Mouse (Mus musculus) embryonic facial prominence, embryonic 10.5 days (tissue): Measurements from ENCODE around the gene Nupl1. TPM values are rescaled to one million over a fixed set of nuclear protein-coding genes. Genes with fewer than 3 reads are reported as not detected.
A peak's percentile ranks its signal among the peaks of the same experiment; 100 is the strongest.

Experiments used
- DNase-seq: peaks from one replicate; pipeline ENCODE4 v3.0.0-alpha.2; 2017; ENCODE audit warnings: low spot score
- H3K27ac ChIP-seq: fragments of 300-500 bp; sonication (generic); replicated peaks from 2 replicates; pipeline ENCODE4 v1.5.1; 2016; ENCODE audit warnings: mild to moderate bottlenecking
- H3K27me3 ChIP-seq: fragments of 300-500 bp; sonication (generic); replicated peaks from 2 replicates; pipeline ENCODE4 v1.6.1; 2016; ENCODE audit warnings: low read depth, mild to moderate bottlenecking; ENCODE audit not compliant: poor library complexity, severe bottlenecking
- H3K36me3 ChIP-seq: fragments of 300-500 bp; sonication (generic); replicated peaks from 2 replicates; pipeline ENCODE4 v1.6.1; 2016; ENCODE audit warnings: mild to moderate bottlenecking, moderate library complexity
- H3K4me1 ChIP-seq: fragments of 300-500 bp; sonication (generic); 2 replicates; pipeline ENCODE4 v1.6.1; 2016
- H3K4me3 ChIP-seq: fragments of 300-500 bp; sonication (generic); 2 replicates; pipeline ENCODE4 v1.5.1; 2016; ENCODE audit warnings: mild to moderate bottlenecking, moderate library complexity
- H3K9me3 ChIP-seq: fragments of 300-500 bp; sonication (generic); 2 replicates; pipeline ENCODE4 v1.6.1; 2016; ENCODE audit warnings: mild to moderate bottlenecking
- WGBS: fragments of 180-500 bp; shearing (Covaris S2); methylation state at CpG from one replicate; pipeline ENCODE4 v1.1.7; 2016; 5-methylcytosine and 5-hydroxymethylcytosine counted together
- polyA plus RNA-seq: library from polyadenylated mRNA; unstranded; fragments of >200 nt; fragmentation: Nextera tagmentation; extraction: Ambion mirVana; gene quantifications from 2 replicates; pipeline ENCODE4 v1.2.1, GENCODE M21; 2016

Nupl1 gene
- not detected in 2 replicates for polyA plus RNA-seq

DNA sequence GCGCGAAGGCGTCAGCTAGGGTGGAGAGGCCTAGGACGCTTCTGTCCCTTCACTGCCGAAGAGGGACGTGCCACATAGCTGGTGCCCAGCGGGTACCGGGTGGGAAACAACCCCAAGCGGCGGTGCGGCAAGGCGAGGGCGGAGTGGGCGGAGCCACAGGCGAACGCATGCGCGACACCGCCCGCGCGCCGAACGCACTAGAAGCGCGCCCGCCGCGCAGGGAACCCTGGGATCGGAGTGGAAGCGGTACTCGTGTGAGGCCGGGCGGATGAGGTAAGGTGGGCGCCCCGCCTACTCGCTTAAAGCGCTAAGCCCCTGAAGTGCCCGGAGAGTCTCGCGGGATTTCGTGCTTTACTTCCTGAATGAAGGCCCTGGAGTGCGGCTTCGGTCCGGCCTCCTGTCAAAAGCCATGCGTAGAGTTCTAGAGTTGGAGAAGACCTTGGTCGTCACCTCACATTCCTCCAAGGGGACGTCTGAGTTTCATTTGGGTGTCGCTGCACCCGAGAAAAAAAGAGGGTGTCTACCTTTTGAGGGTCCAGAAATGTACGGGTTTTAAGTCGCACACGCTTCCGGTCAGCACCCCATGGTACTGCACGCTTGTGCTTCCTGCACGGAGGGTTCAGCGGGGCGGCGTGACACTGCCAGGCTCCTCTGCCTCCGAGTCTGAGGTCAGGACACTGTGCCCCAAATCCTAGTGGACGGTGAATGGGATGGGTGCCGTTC, at the start of gene Nupl1, which contains the start of gene Gm49336:
TSS of gene Nupl1 (minus strand) at position 151 of the 723 bp plus-strand sequence.
TSS of gene Gm49336 (minus strand) at position 227 of the 723 bp plus-strand sequence.
- Histone ChIP-seq H3K27me3 (no peaks in the 10 kb centered on the region), H3K36me3 (peaks cover 7% of the 10 kb centered on the region), H3K4me1 (peaks cover 25% of the 10 kb centered on the region), H3K4me3 (peak within 1 kb of the TSS; percentile 94), H3K9me3 (no peaks in the 10 kb centered on the region), H3K27ac (peak within 1 kb of the TSS; percentile 95)
- WGBS: under 1% methylated on average over 62 of the region's 62 CpGs
- peak; percentile 98 for DNase-seq

DNA sequence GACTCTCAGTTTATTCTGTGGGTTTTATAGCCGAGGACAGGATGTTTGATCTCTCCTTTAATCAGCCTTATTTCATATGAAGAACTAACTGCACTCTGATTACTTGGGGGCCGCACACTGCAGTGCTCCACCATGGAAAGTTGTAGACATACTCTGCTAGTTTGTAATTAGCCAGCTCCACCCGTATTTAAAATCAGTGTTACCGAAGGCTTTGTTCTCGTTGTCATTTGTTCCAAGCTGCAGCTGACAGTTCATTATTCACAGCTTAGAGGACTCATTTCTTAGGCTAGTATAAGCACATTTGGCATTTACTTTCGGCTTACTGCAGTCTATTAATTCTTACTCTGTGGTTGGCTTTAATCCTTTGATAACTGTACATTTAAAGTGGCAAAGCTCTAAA, 49.8 kb upstream of the Nupl1 start:
- 84% methylated on average over 6 of the region's 6 CpGs for WGBS
- Histone ChIP-seq H3K9me3 (no peaks in the 10 kb centered on the region), H3K27me3 (no peaks in the 10 kb centered on the region), H3K36me3 (peaks cover 24% of the 10 kb centered on the region), H3K27ac (no peak overlapping the region), H3K4me3 (no peak overlapping the region), H3K4me1 (no peaks in the 10 kb centered on the region)
- no peak for DNase-seq

DNA sequence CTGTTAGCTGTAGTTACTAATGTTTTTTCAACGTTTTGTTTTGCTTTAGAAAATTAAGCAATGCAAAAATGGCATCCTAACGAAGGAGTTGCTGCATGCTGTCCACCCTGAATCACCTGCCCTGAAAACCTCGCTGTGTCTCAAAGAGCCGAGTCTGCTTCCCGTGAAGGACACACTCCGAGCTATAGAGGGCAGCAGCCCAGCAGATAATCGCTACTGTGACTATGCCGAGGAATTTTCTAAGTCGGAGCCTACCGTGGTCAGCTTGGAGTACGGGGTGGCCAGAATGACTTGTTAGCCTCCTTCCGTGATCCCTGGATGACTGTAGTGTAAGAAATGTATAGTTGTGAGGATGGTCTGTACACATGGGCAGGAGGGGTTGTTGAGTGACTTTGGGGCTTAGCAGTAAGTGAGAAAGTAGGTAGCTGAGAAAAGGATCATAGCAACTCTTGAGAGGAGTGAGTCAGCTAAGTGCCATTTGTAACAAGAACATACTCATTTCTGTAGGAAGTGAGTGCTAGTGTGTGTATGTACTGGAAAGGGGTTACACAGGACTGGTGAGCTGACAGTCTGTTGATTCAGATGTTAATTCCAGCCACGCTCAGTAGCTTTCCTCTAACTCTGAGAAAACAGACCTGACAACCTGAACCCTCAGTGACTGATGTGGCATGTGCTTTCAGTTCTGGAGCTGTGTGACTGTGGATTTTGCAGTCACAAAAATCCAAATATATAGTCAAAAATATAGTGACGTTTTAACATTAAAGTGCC, 49.2 kb upstream of the Nupl1 start:
- DNase-seq: no peak
- Histone ChIP-seq H3K4me3 (no peak overlapping the region), H3K4me1 (no peaks in the 10 kb centered on the region), H3K9me3 (no peaks in the 10 kb centered on the region), H3K27ac (no peak overlapping the region), H3K36me3 (peaks cover 24% of the 10 kb centered on the region), H3K27me3 (no peaks in the 10 kb centered on the region)
- WGBS: 72% methylated on average over 14 of the region's 14 CpGs

DNA sequence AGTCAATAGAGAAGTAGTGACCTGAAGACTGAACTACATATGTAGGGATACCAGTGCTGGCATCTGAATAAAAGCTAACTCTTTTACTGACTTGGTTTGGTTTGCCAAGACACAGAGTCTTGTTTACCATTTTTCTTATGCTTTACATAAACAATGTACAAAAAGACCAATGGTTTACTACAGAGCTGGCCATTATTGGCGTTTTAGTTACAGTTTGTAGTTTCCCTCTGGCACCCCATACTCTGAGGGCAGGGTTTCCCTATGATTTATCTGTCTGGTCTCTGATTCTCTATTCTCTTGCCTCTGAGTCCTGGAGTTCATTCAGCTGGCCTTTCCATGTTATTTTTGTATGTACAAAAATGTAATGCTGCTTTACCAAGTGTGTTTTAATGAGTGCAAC, 44.3 kb upstream of the Nupl1 start:
- DNase-seq: no peak
- Histone ChIP-seq H3K36me3 (peaks cover 26% of the 10 kb centered on the region), H3K27ac (no peak overlapping the region), H3K27me3 (no peaks in the 10 kb centered on the region), H3K4me1 (no peaks in the 10 kb centered on the region), H3K4me3 (no peak overlapping the region), H3K9me3 (no peaks in the 10 kb centered on the region)
- WGBS: 85% methylated on average over 1 of the region's 1 CpGs

DNA sequence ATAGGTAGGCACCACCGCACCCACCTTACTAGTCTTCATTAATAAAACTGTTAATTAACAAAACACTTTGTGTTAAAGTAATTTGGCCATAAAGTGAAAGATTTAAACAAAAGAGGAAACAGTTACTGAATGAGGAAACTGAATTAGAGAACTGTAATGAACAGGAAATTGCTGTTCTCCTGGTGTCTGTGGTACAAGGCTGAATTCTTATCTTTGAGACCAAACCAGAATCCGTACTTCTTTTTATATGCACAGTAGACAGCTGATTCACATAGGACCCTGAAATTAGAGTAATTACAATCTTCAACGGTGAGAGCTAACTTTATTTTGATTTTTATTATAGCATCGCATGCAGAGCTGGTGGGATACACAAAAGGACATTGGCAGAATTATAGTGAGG, 39.1 kb upstream of the Nupl1 start:
- 93% methylated on average over 4 of the region's 4 CpGs for WGBS
- Histone ChIP-seq H3K4me1 (no peaks in the 10 kb centered on the region), H3K36me3 (peaks cover 26% of the 10 kb centered on the region), H3K9me3 (no peaks in the 10 kb centered on the region), H3K27me3 (no peaks in the 10 kb centered on the region), H3K27ac (no peak overlapping the region), H3K4me3 (no peak overlapping the region)
- DNase-seq: no peak

DNA sequence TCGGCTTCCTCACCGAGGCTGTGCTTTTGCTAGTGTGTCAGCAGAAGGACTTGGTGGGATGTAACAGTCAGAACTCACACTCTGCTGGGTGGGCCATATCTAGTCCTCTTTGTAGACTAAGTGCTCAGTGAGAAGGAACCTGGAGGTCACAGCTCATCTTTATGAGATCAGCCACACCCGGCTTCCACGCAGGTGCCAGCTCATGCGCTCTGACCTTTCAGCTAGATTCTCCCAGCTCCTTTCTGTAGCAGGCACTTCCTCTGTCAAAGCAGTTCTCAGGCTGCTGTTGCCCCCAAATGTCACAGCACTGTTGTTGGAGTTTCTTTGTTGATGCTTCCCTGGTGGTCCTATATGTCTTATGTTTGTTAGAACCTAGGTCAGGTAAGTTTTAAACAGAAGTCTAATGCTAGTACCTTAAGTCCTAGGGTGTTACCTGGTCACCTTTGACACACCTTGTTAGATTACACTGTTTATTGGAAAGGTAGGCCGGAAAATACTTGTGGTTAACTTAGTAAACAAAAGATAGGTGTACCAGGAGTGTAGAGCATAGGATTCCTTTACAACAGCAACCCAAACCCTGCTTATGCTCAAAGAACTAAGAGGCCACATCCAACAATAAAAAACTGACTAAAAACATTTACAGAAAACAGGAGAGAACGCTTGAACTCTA, 35.1 kb upstream of the Nupl1 start:
- 90% methylated on average over 7 of the region's 7 CpGs for WGBS
- Histone ChIP-seq H3K27me3 (no peaks in the 10 kb centered on the region), H3K4me3 (no peak overlapping the region), H3K27ac (no peak overlapping the region), H3K9me3 (no peaks in the 10 kb centered on the region), H3K36me3 (peaks cover 23% of the 10 kb centered on the region), H3K4me1 (no peaks in the 10 kb centered on the region)
- no peak for DNase-seq

DNA sequence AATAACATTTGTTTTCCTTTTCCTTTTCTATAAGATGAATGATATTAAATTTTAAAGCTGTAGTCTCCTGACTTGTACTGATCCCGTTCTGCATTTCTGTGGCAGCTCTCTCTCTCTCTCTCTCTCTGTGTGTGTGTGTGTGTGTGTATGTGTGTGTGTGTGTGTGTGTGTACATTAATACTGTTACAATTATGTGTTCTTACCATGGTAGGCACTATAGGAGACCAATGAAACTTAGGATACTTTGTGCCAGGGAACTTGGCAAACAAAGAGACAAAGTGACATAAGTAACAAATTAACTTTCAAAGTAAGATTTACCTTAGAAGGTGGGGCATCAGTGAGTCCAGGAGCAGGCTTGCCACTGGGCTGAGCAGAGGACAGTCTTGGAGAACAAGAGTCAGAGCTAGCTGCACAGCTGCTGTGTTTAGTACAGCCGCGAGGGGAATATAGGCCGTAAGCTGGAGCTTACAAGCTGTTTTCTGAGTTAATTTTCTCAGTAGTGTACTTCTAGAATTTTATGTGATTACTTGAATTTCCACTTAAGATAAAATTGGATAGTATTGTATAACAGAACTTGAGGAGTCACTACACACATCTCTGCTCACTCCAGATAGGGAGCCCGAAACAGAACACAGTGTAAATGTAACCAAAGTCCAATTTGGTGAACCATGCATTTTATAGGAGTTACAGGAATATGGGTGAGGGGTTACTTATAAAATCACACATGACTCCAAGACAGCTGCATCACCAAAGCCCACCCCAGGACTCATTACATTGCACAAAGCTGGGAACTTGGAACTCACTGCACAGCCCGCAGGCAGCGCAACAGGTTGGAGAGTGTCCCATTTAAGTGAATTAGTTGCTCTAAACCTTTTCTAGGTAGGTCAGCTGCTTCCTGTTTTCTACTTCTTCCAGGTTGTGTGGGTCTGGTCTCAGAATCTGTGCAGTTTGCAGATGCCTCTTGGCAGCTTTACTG, 24.4 kb upstream of the Nupl1 start:
- Histone ChIP-seq H3K4me3 (no peak overlapping the region), H3K36me3 (no peaks in the 10 kb centered on the region), H3K4me1 (peaks cover 5% of the 10 kb centered on the region; the same call in 1 of the 2 replicates), H3K27ac (no peak overlapping the region), H3K27me3 (no peaks in the 10 kb centered on the region), H3K9me3 (no peaks in the 10 kb centered on the region)
- WGBS: 95% methylated on average over 7 of the region's 7 CpGs
- no peak for DNase-seq

DNA sequence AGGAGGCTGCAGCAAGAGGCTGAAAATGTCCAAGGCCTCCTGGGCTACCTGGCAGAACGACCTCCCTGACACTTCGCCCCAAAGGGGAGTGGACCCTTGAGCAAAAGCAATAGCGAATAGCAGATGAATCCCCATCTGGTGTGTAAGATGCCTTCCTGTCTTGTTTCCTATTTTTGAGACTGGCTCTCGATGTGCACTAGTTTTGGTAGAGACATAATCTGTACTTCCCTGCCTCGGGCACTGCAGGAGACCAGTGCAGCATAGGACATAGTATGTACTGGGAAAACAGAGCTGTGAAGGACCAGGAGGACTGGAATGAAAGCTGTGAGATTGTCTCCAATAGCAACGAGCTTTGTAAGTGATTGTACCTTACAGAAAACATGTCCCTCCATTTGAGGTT, 22.1 kb upstream of the Nupl1 start:
- Histone ChIP-seq H3K4me3 (no peak overlapping the region), H3K27me3 (no peaks in the 10 kb centered on the region), H3K9me3 (no peaks in the 10 kb centered on the region), H3K36me3 (no peaks in the 10 kb centered on the region), H3K4me1 (peaks cover 5% of the 10 kb centered on the region; the same call in 1 of the 2 replicates), H3K27ac (no peak overlapping the region)
- no peak for DNase-seq
- 80% methylated on average over 6 of the region's 6 CpGs for whole genome bisulfite sequencing

- no peak overlapping the region for H3K4me3 ChIP-seq
- peaks cover 18% of the 10 kb centered on the region for H3K4me1 ChIP-seq
- H3K36me3 ChIP-seq: no peaks in the 10 kb centered on the region
- H3K9me3 ChIP-seq: no peaks in the 10 kb centered on the region
- no peaks in the 10 kb centered on the region for H3K27me3 ChIP-seq
- no peak for DNase-seq
- no peak overlapping the region for H3K27ac ChIP-seq
- 85% methylated on average over 6 of the region's 6 CpGs for WGBS
Observed at GRCm38 (mm10) chr14:60269333-60269732, 18.1 kb upstream of the Nupl1 start.

GRCm38 (mm10) chr14:60264990-60265876, 14.0 kb upstream of the Nupl1 start, which contains the start of gene Mtmr6:
Gene Mtmr6, plus strand, starts transcription at chr14:60265228.
- Histone ChIP-seq H3K4me1 (peaks cover 13% of the 10 kb centered on the region; the same call in 1 of the 2 replicates), H3K9me3 (no peaks in the 10 kb centered on the region), H3K36me3 (no peaks in the 10 kb centered on the region), H3K27me3 (no peaks in the 10 kb centered on the region), H3K4me3 (peak within 1 kb of the TSS; percentile 91), H3K27ac (peak within 1 kb of the TSS; percentile 87)
- peak; percentile 96 for DNase-seq
- WGBS: under 1% methylated on average over 51 of the region's 51 CpGs

- WGBS: 84% methylated on average over 7 of the region's 7 CpGs
- H3K9me3 ChIP-seq: no peaks in the 10 kb centered on the region
- DNase-seq: no peak
Observed at GRCm38 (mm10) chr14:60262316-60262715, 11.1 kb upstream of the Nupl1 start.

More at GRCm38 (mm10) chr14:60262316-60262715, 11.1 kb upstream of the Nupl1 start:
- H3K4me1 ChIP-seq: peaks cover 13% of the 10 kb centered on the region; the same call in 1 of the 2 replicates
- no peak overlapping the region for H3K4me3 ChIP-seq
- H3K27ac ChIP-seq: no peak overlapping the region
- no peaks in the 10 kb centered on the region for H3K27me3 ChIP-seq
- H3K36me3 ChIP-seq: no peaks in the 10 kb centered on the region
